Mouse (Mus musculus) hindbrain, embryonic 14.5 days (tissue): ENCODE results near the gene Cd63. TPM values are rescaled to one million over a fixed set of nuclear protein-coding genes. Genes with fewer than 3 reads are reported as not detected.

Source experiments
- ATAC-seq: fragments of 200-750 bp; cut with Nextera tagmentation; 2 replicates; pipeline ENCODE4 v1.8.0; 2017; ENCODE audit warnings: moderate number of reproducible peaks, mild to moderate bottlenecking, moderate TSS enrichment, moderate library complexity; ENCODE audit not compliant: low FRiP score
- DNase-seq: peaks from one replicate; pipeline ENCODE4 v3.0.0-alpha.2; 2015; ENCODE audit warnings: low spot score
- H3K27ac ChIP-seq: fragments of 300-500 bp; sonication (generic); 2 replicates; pipeline ENCODE4 v1.5.1; 2014; ENCODE audit warnings: mild to moderate bottlenecking, moderate library complexity
- H3K27me3 ChIP-seq: fragments of 300-500 bp; sonication (generic); 2 replicates; pipeline ENCODE4 v1.6.1; 2014; ENCODE audit warnings: mild to moderate bottlenecking, low read length, mixed read lengths; ENCODE audit not compliant: control insufficient read depth, insufficient read depth
- H3K36me3 ChIP-seq: fragments of 300-500 bp; sonication (generic); replicated peaks from 2 replicates; pipeline ENCODE4 v1.6.1; 2014; ENCODE audit not compliant: control insufficient read depth, insufficient read depth
- H3K4me1 ChIP-seq: fragments of 300-500 bp; sonication (generic); replicated peaks from 2 replicates; pipeline ENCODE4 v1.6.1; 2014; ENCODE audit warnings: antibody characterized with exemption, low read length, mixed read lengths; ENCODE audit not compliant: control insufficient read depth, insufficient read depth
- H3K4me2 ChIP-seq: fragments of 300-500 bp; sonication (generic); replicated peaks from 2 replicates; pipeline ENCODE4 v1.6.1; 2014; ENCODE audit warnings: mild to moderate bottlenecking, moderate library complexity
- H3K4me3 ChIP-seq: fragments of 300-500 bp; sonication (generic); replicated peaks from 2 replicates; pipeline ENCODE4 v1.5.1; 2014; ENCODE audit warnings: mild to moderate bottlenecking, low read length
- H3K9ac ChIP-seq: fragments of 300-500 bp; sonication (generic); 2 replicates; pipeline ENCODE4 v1.6.1; 2014
- H3K9me3 ChIP-seq: fragments of 300-500 bp; sonication (generic); 2 replicates; pipeline ENCODE4 v1.6.1; 2016; ENCODE audit warnings: low read length; ENCODE audit not compliant: control insufficient read depth
- WGBS: fragments of 180-500 bp; shearing (Covaris S2); extraction: QIAGEN DNeasy Blood & Tissue Kit; methylation state at CpG from one replicate; pipeline ENCODE4 v1.1.7; 2014; 5-methylcytosine and 5-hydroxymethylcytosine counted together
- polyA plus RNA-seq: library from polyadenylated mRNA; unstranded; fragments of >200 nt; fragmentation: Nextera tagmentation; extraction: Ambion mirVana; gene quantifications from 2 replicates; pipeline ENCODE4 v1.2.1, GENCODE M21; 2014

Cd63 gene
- polyA plus RNA-seq, 1 experiment from 2014 or later = 239 TPM

DNA sequence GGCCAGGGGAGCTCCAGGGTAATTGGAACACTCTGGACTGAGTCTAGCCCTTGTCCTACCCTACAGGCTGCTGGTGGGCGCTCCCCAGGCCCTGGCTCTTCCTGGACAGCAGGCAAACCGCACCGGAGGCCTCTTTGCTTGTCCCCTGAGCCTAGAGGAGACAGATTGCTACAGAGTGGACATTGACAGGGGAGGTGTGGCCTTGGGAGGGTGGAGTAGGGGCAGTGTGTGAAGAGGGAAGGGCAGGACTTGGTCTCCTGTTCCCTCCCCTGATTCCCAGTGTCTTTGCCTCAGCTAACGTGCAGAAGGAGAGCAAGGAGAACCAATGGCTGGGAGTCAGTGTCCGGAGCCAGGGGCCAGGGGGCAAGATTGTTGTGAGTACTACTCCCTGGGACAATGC, 38.2 kb downstream of the Cd63 start:
- Histone ChIP-seq H3K4me1 (peaks cover 7% of the 10 kb centered on the region), H3K4me2 (no peak overlapping the region), H3K4me3 (no peak overlapping the region), H3K9ac (no peak overlapping the region), H3K27me3 (peaks cover 22% of the 10 kb centered on the region), H3K9me3 (no peaks in the 10 kb centered on the region), H3K27ac (no peak overlapping the region), H3K36me3 (no peaks in the 10 kb centered on the region)
- ATAC-seq (no peak), DNase-seq (no peak)
- 48% methylated on average over 5 of the region's 5 CpGs for WGBS

DNA sequence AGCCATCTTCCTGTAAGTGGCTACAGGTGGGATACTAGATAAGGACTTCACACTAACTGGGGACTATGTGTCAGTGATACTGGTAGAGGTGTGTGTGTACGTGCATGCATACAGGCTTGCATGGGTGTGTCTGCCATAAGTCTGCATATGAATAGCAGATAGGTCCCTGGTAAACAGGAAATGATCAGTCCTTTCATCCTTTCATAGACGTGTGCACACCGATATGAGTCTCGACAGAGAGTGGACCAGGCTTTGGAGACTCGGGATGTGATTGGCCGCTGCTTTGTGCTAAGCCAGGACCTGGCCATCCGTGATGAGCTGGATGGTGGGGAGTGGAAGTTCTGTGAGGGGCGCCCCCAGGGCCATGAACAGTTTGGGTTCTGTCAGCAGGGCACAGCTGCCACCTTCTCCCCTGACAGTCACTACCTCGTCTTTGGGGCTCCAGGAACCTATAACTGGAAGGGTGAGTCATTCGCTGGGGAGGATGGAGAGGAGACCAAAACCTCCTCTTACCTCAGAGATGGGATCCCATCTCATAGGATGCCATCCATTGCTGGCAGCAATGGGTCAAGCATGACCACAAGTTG, 39.8 kb downstream of the Cd63 start:
- Histone ChIP-seq H3K27ac (no peak overlapping the region), H3K9me3 (no peaks in the 10 kb centered on the region), H3K36me3 (no peaks in the 10 kb centered on the region), H3K4me3 (no peak overlapping the region), H3K27me3 (peaks cover 6% of the 10 kb centered on the region), H3K9ac (no peak overlapping the region), H3K4me1 (no peaks in the 10 kb centered on the region), H3K4me2 (no peak overlapping the region)
- no peak for DNase-seq
- no peak for ATAC-seq
- 87% methylated on average over 10 of the region's 10 CpGs for WGBS

DNA sequence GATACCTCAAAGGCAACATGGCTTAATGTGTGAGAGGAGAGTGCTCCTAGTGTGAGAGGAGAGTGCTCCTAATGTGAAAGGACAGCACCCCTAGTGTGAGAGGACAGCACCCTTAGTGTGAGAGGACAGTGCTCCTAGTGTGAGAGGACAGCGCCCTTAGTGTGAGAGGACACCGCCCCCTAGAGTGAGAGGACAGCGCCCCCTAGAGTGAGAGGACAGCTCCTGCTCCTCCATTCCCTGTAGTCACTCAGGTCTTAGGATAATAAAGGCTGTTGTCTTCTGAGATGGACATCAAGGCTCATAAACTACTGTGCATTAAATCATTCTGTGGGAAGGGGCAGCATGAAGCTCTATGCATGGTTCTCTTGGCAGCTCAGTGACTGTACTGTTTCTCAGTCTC, 44.9 kb downstream of the Cd63 start:
- Histone ChIP-seq H3K9me3 (no peaks in the 10 kb centered on the region), H3K27ac (no peak overlapping the region), H3K4me1 (no peaks in the 10 kb centered on the region), H3K36me3 (no peaks in the 10 kb centered on the region), H3K4me2 (no peak overlapping the region), H3K27me3 (no peaks in the 10 kb centered on the region), H3K9ac (no peak overlapping the region), H3K4me3 (no peak overlapping the region)
- 15% methylated on average over 3 of the region's 3 CpGs for WGBS
- DNase-seq (no peak), ATAC-seq (no peak)

DNA sequence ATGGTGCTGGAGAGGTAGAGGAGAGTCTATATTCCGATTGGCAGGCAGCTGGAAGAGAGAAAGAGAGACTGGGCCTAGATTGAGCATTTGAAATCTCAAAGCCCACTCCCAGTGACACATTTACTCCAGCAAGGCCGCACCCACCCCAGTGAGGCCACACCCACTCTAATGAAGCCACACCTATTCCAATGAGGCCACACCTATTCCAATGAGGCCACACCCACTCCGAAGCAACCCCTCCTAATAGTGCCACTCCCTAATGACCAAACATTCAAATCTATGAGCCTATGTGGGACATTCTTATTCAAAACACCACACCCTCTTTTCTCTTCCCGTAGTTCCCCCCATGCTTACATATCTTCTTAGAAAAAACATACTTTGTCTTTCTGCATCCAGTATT, 46.7 kb downstream of the Cd63 start:
- H3K4me3 ChIP-seq = no peak overlapping the region
- DNase-seq (no peak), ATAC-seq (no peak)
- H3K36me3 ChIP-seq = no peaks in the 10 kb centered on the region
- no peak overlapping the region for H3K9ac ChIP-seq
- H3K4me2 ChIP-seq = no peak overlapping the region
- H3K27me3 ChIP-seq = no peaks in the 10 kb centered on the region
- no peaks in the 10 kb centered on the region for H3K9me3 ChIP-seq
- H3K27ac ChIP-seq = no peak overlapping the region
- 88% methylated on average over 4 of the region's 4 CpGs for WGBS
- no peaks in the 10 kb centered on the region for H3K4me1 ChIP-seq

DNA sequence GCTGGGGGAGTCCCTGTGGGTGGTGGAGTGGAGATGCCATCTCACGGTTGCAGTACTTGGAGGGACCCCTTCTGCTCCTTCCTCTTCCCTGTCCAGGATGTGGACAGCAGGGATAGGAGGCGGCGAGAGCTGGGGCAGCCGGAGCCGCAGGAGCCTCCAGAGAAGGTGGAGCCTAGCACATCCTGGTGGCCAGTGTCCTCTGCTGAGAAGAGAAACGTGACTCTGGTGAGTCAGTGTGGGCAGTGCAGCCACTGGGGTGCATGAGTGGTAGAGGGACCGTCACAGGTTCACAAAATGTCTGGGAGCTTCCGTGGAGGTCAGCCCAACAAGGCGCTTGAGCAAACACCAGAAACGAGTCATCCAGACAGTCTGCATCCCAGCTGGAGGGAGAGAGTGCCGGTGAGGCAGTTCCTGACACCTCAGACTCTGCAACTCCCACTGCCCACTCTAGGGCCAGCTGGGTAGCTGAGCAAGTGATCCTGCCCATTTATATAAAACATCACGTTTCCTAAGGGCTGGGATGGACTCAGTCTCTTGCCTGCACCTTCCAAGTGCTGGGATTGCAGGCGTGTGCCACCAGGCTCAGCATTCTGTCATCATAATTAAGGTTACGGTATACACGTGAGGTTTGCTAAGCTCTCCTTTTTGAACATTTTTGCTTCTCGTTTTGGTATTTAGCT, 49.6 kb downstream of the Cd63 start:
- no peak for ATAC-seq
- Histone ChIP-seq H3K9ac (no peak overlapping the region), H3K4me3 (no peak overlapping the region), H3K27ac (no peak overlapping the region), H3K4me1 (no peaks in the 10 kb centered on the region), H3K4me2 (no peak overlapping the region), H3K36me3 (no peaks in the 10 kb centered on the region), H3K9me3 (no peaks in the 10 kb centered on the region), H3K27me3 (no peaks in the 10 kb centered on the region)
- DNase-seq = no peak
- 71% methylated on average over 15 of the region's 16 CpGs for WGBS

DNA sequence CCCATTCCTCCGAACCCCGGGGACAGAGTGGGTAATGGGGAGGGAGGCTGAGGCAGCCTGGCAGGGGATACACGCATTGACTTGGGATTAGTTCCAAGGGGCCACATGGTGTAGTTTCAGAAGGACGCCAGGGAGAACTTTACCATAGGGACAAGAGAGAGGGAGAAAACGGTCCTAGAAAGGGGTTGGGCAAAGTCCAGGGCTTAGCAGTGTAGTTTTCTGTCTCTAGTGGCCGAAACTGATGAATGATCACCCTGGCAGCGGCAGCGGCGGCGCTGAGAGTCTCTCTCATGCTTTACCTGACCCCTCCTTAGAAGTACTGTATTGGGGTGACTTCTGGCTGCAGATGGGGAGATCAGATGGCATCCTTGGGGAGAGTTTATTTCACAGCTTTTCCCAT, 57.6 kb downstream of the Cd63 start:
- Histone ChIP-seq H3K27me3 (no peaks in the 10 kb centered on the region), H3K4me1 (no peaks in the 10 kb centered on the region), H3K9me3 (no peaks in the 10 kb centered on the region), H3K9ac (no peak overlapping the region), H3K4me2 (no peak overlapping the region), H3K4me3 (no peak overlapping the region), H3K27ac (no peak overlapping the region), H3K36me3 (no peaks in the 10 kb centered on the region)
- WGBS = 80% methylated on average over 10 of the region's 10 CpGs
- ATAC-seq (no peak), DNase-seq (no peak)

DNA sequence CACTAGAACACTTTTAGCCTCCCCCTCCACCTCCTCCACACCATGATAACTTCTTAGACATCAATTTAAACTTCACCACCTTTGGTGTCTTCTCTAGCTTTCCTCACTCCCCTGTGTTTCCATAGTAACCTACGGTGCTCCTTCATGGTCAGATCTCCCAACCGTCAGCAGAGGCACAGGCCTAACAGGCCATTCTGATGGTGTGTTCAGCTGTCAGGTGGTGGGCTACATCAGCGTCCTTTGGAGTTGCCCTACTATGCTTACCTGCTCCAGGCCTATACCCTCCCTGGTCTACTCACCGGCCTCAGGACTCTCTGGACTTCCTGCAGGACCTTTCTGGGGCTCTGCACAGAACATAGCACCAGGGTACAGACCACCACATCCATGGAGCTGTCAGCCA, 59.4 kb downstream of the Cd63 start:
- no peaks in the 10 kb centered on the region for H3K36me3 ChIP-seq
- 75% methylated on average over 4 of the region's 4 CpGs for WGBS
- DNase-seq = no peak

DNA sequence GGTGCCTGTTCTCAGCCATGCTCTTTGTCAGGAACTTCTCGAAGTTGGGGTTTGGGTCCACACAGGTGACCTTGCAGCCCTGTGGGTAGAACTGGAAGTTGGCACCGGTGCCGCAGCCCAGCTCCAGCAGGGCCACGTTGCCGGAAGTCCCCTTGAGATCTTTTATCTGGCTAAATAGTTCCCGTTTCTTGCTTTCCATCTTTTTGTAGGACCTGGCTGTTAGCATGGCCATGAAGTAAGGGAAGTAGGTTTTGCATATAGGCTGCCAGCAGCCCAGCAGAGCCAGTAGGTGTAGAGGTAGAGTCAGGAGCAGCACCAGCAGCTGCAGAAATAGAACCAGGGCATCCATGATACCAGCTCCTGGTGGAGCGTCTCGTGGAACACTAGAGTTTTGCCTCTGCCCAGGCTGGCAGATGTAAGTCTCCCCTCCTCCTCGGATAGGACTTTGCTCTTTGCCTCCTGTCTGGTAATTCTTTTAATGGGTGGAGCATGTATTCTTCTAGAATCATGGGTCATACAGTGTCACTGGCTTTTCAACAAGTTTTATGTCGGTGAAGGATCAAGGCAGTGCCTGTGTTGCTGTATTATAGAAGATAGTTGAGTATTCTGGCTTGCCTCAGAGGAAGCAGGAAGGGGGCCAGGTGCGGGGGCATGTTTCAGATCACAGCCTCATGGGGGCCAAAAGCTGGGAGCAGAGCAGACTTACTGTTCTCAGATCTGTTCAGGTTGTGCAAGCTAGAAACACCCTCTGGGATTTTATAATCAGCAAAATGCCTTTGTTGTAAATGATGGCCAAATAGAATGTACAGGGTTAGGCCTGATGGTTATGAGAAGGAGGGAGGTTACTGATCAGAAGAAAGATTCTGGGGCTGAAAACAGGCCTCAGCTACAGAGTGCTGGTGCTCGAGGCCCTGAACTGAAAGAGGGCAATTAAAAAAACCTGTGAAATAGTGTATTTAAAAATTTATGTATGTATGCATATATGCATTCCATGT, 60.1 kb downstream of the Cd63 start, which contains the start of gene Mettl7b:
Gene Mettl7b (minus strand): TSS at position 399 of the 995 bp plus-strand sequence.
- DNase-seq = no peak
- Histone ChIP-seq H3K9ac (no peak within 1 kb of the TSS), H3K36me3 (no peaks in the 10 kb centered on the region), H3K4me2 (no peak within 1 kb of the TSS), H3K27me3 (no peaks in the 10 kb centered on the region), H3K9me3 (no peaks in the 10 kb centered on the region), H3K27ac (no peak within 1 kb of the TSS), H3K4me3 (no peak within 1 kb of the TSS), H3K4me1 (no peaks in the 10 kb centered on the region)
- no peak for ATAC-seq
- 85% methylated on average over 12 of the region's 12 CpGs for WGBS

More for the DNA sequence above, 59.4 kb downstream of the Cd63 start:
- Histone ChIP-seq H3K27me3 (no peaks in the 10 kb centered on the region), H3K27ac (no peak overlapping the region), H3K4me1 (no peaks in the 10 kb centered on the region), H3K9ac (no peak overlapping the region), H3K4me2 (no peak overlapping the region), H3K4me3 (no peak overlapping the region), H3K9me3 (no peaks in the 10 kb centered on the region)
- no peak for ATAC-seq
